Mouse (Mus musculus) bone marrow macrophage, adult 2 months (primary cell): ENCODE measurements around the gene Oma1. TPM values are rescaled to one million over a fixed set of nuclear protein-coding genes. Genes with fewer than 3 reads are reported as not detected.

Experiments
- H3K27ac ChIP-seq: 2 replicates; pipeline ENCODE4 v1.5.1; 2012; ENCODE audit warnings: low read depth, low read length; ENCODE audit not compliant: insufficient read depth
- H3K4me1 ChIP-seq: 2 replicates; pipeline ENCODE4 v1.6.1; 2012; ENCODE audit warnings: low read length; ENCODE audit not compliant: control insufficient read depth, insufficient read depth
- H3K4me3 ChIP-seq: 2 replicates; pipeline ENCODE4 v1.5.1; 2012; ENCODE audit warnings: mild to moderate bottlenecking, low read length, moderate library complexity; ENCODE audit not compliant: insufficient read depth
- CTCF ChIP-seq: IDR thresholded peaks from 2 replicates; pipeline ENCODE4 v1.5.1; 2012; ENCODE audit warnings: low read depth, mild to moderate bottlenecking, low read length, moderate library complexity
- POLR2A ChIP-seq: IDR thresholded peaks from 2 replicates; pipeline ENCODE4 v1.6.1; 2012; ENCODE audit warnings: mild to moderate bottlenecking, low read depth, low read length, borderline replicate concordance
- polyA plus RNA-seq: library from polyadenylated mRNA; stranded (reverse); fragments of >200 nt; gene quantifications from 2 replicates; pipeline ENCODE4 v1.2.4, GENCODE M21; 2012; ENCODE audit not compliant: missing spikeins, insufficient read depth, insufficient read length

Oma1 gene
- polyA plus RNA-seq, 1 experiment: 20.3 TPM

DNA sequence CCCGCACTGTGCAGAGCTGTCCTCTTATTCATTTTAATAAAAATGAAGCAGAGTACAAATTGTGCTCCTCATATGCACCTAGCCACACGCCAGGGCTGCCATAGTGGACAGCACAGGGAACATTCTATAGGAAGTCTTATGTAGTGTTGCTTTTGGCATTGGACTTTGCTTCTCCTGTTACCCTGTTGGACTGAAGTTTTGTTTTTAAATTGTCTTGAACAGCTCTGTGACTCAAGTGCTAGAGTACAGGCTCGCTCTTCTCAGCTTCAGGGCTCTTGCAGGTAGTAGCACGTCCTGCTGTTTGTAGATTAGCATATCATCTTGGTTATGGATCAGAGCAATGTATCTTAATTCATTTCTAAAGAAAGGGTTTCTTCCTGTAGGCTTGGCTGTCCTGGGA lies 2.2 kb downstream of the Oma1 start:
- no peak overlapping the region for H3K27ac ChIP-seq
- peaks cover 22% of the 10 kb centered on the region for H3K4me1 ChIP-seq
- H3K4me3 ChIP-seq: no peak overlapping the region
- TF ChIP-seq CTCF (no peak), POLR2A (no peak)

DNA sequence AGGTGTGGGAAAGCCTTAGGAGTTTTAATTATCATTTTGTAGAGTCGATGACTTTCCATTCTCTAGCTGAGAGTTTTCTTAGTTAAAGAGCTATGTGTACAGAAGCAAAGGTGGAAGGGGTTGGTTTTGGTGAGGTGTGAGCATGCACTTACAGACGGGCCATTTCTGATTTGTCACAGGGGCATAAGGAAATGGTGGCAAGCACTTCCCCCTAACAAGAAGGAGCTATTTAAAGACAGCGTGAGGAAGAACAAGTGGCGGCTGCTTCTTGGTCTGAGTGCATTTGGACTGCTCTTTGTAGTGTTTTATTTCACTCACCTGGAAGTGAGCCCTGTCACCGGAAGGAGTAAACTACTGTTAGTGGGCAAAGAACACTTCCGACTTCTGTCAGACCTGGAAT lies 7.8 kb downstream of the Oma1 start:
- Histone ChIP-seq H3K4me1 (peaks cover 25% of the 10 kb centered on the region), H3K4me3 (no peak overlapping the region), H3K27ac (peak overlapping the region; percentile 74)
- TF ChIP-seq CTCF (no peak), POLR2A (no peak)

DNA sequence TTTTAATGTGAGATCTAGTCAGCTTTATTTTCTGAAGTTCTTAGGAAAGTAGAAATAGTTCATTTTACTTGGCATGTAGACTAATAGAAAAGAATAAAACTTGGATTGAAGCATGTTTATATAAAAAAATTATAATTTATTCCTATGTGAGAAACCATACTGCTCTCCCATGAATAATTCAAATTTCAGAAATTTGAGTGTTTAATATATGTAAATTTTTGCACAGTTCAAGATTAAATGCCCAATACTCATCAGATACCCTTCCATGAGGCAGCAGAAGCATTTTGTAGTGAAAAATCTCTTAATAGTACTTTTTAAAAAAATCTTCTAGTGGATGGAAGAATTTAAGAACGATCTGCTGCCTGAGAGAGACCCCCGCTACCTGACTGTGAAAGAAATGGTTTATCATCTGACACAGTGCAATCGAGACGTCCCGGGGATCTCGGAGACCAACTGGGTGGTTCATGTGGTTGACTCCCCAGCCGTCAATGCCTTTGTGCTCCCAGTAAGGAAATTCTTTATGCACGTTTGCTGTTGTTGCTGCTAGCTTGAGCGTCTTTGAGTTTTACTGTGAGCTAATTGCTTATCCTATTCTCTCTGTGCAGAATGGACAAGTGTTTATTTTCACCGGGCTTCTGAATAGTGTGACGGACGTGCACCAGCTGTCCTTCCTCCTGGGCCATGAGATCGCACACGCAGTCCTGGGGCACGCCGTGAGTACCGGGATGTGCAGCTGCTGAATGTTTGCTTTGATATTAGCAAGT lies 11.3 kb downstream of the Oma1 start:
- H3K4me3 ChIP-seq: no peak overlapping the region
- no peak overlapping the region for H3K27ac ChIP-seq
- H3K4me1 ChIP-seq: peaks cover 16% of the 10 kb centered on the region
- no peak for TF ChIP-seq POLR2A
- no peak for TF ChIP-seq CTCF

DNA sequence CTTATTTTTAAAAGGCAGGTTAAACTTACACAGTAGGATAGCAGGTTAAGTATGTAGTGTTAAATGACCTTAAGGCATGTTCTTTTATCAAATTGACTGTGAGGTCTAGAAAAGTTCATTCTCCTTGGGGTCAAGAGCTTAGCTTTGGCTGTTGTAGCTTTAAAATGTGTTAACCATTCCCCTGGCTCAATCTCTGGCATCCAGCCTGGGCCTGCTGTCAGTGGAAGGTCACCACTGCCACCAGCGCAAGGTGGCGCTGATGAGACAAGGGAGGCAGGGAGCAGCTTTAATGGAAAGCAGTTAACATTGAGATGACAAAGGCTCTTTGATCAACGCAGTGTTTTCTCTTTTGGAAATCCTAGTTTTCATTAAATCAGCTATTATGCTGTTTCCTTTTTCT lies 13.4 kb downstream of the Oma1 start:
- no peak overlapping the region for H3K4me3 ChIP-seq
- peaks cover 2% of the 10 kb centered on the region for H3K4me1 ChIP-seq
- H3K27ac ChIP-seq: no peak overlapping the region
- TF ChIP-seq CTCF: no peak
- TF ChIP-seq POLR2A: no peak

DNA sequence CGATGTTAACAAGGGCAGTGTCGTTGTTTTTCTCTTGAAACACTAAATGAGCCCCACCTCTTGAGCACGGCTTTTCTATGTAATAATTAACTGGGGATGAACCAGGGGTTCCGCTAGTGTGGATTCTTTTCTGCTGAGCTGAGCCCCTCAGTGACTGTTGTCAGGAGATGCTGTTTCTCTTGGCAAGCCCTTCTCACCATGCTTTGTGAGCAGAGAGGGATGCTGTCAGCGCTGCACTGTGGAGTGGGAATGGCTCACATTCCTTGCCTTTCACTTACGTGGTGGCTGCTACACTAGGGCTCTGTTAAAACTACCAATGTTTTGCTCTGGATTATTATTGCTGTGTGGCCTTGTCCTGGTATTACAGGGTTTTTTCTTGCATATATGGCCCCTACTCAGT lies 15.7 kb downstream of the Oma1 start:
- Histone ChIP-seq H3K27ac (no peak overlapping the region), H3K4me3 (no peak overlapping the region), H3K4me1 (peaks cover 3% of the 10 kb centered on the region)
- TF ChIP-seq POLR2A: no peak
- no peak for TF ChIP-seq CTCF

DNA sequence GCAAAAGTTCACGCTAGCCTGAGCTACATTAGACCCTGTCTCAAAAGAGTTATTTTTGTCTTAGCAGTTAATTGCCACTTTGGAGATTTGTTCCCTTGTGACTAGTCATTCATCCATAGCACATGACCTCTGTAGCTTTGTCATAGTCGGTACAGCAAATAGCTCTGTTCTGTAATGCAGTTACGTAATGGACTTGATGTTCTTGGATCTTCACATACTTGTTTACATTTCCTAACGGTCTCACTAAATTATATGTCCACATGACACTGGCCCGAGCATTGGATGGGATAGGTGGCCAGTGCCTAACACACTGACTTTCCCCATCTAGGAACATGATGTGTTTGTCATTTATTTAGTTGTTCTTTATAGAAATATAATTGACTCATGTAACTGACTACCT lies 21.5 kb downstream of the Oma1 start:
- peaks cover 12% of the 10 kb centered on the region for H3K4me1 ChIP-seq
- TF ChIP-seq POLR2A: no peak
- peak overlapping the region; percentile 88 for H3K27ac ChIP-seq
- no peak overlapping the region for H3K4me3 ChIP-seq

DNA sequence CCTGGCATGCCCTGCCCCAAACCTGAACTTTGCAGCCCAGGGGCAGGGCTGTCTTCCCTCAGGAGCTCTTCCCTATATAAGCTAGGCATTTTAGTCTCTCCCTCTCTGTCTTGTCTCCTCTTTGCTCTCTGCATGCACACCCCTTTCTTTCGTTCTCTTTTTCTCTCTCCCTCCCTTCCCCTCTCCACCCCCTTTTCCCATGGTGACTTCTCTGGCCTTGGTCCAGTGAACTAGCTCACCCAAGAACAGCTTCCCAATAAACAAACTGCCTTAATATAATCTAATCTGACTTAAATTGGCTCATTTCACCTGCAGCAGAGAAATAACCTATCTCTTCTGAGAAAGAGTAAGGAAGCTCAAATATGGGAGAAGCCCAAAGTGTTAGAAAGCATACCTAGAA lies 27.1 kb downstream of the Oma1 start:
- Histone ChIP-seq H3K27ac (peak overlapping the region; percentile 82), H3K4me3 (no peak overlapping the region), H3K4me1 (peaks cover 32% of the 10 kb centered on the region)
- TF ChIP-seq POLR2A (no peak), CTCF (no peak)

DNA sequence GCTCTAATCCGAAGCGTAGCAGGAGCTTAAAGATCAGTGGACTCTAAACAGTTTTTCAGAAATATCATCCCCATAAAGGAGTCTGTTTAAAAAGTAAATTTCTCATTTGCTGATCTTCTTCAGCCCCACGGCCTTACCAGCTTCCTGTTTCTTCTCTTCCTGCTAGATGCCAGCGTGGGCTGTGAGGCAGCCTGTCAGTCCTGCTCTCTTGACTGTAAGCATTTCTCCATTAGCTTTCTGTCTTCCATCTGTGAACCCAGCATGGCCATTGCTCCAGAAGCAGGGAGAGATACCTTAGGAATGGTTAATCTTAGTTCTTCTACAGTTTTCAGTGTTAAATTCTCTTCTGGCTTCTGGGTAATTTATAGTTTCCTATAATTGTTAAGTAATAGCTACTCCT lies 28.0 kb downstream of the Oma1 start:
- H3K4me3 ChIP-seq: no peak overlapping the region
- peak overlapping the region; percentile 82 for H3K27ac ChIP-seq
- TF ChIP-seq CTCF: no peak
- TF ChIP-seq POLR2A: no peak
- H3K4me1 ChIP-seq: peaks cover 30% of the 10 kb centered on the region

DNA sequence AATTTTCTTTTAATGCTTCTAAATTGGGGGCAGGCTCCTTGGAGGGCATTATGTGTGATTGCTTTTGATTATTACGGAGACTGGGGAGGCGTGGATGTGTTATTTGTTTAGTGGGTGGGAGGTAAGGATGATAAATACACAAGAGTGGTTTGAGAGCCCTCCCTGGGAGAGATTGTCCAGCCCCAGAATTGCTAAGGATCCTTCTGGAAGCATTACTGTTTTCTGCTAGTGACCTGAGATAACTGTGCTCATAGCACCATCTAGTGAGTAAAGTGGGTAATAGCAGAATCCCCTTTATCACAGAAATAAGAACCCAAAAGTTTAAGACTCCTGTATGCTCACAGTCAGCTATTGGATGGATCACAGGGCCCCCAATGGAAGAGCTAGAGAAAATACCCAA lies 32.4 kb downstream of the Oma1 start:
- peaks cover 27% of the 10 kb centered on the region for H3K4me1 ChIP-seq
- TF ChIP-seq POLR2A (no peak), CTCF (no peak)
- no peak overlapping the region for H3K27ac ChIP-seq
- H3K4me3 ChIP-seq: no peak overlapping the region

DNA sequence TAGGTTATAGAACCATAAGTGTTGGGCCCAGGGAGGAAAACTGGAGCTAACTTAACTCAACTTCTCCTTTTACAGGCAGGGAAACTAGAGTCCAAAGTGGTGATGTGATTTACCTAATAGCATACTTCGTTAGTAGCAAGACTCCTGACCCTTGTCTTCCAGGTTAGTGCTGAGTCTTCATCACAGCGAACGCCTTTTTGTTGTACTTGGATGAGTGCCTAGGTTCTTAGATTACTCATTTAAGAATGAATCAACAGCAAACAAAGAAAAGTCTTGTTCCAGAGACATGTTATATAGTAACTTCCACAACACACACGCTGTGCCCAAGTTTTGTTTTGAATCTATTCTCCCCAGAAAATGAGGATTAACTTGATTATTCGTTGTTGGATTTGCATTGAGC lies 33.2 kb downstream of the Oma1 start:
- TF ChIP-seq POLR2A (no peak), CTCF (no peak)
- Histone ChIP-seq H3K4me3 (no peak overlapping the region), H3K4me1 (peaks cover 20% of the 10 kb centered on the region), H3K27ac (no peak overlapping the region)
